ENCODE assay signal across 19 mouse cellular contexts in genomic region chr7:70412900-70413299, GRCm38 (mm10).
"Had no signal": no experiment of that assay in that cellular context is flagged by ENCODE, and none has a peak within 500 bp of the region (broad histone marks: within the 10 kb centered on the region; RNA-seq: fewer than 3 reads in every experiment).

No protein-coding gene starts in this region.

- H3K27ac ChIP-seq: liver, embryonic 12.5 days; liver, embryonic 14.5 days; midbrain, embryonic 10.5 days; midbrain, embryonic 13.5 days; neural tube, embryonic 13.5 days; neural tube, embryonic 15.5 days had no signal

- H3K4me2 ChIP-seq: liver, embryonic 12.5 days; lung, embryonic 14.5 days; midbrain, embryonic 13.5 days; neural tube, embryonic 13.5 days; neural tube, embryonic 15.5 days had no signal

- ATAC-seq: liver, embryonic 12.5 days; midbrain, embryonic 13.5 days; midbrain, embryonic 16.5 days had no signal

- H3K4me1 ChIP-seq: liver, embryonic 12.5 days; midbrain, embryonic 10.5 days; midbrain, embryonic 13.5 days; neural tube, embryonic 13.5 days; neural tube, embryonic 15.5 days had no signal

- DNase-seq: lung, embryonic 14.5 days; lung, postnatal 10 days; lung, postnatal 4 days; retina, postnatal 1 day; right cerebral cortex, adult 18-20 months; right cerebral cortex, postnatal 25 days; right cerebral cortex, postnatal 4 days; spleen, adult 18-20 months; thymus, adult 2 months; thymus, postnatal 25 days; thymus, postnatal 4 days had no signal

- H3K27me3 ChIP-seq: liver, embryonic 12.5 days; midbrain, embryonic 13.5 days; neural tube, embryonic 13.5 days; neural tube, embryonic 15.5 days had no signal

- H3K36me3 ChIP-seq: neural tube, embryonic 15.5 days had no signal

- H3K9me3 ChIP-seq: liver, embryonic 12.5 days; midbrain, embryonic 10.5 days; midbrain, embryonic 13.5 days; neural tube, embryonic 13.5 days; neural tube, embryonic 15.5 days had no signal

- H3K9ac ChIP-seq: liver, embryonic 12.5 days; liver, embryonic 14.5 days; lung, embryonic 14.5 days; midbrain, embryonic 13.5 days; neural tube, embryonic 13.5 days; neural tube, embryonic 15.5 days had no signal

- H3K4me3 ChIP-seq: liver, embryonic 12.5 days; midbrain, embryonic 10.5 days; midbrain, embryonic 13.5 days; myocyte; neural tube, embryonic 13.5 days; neural tube, embryonic 15.5 days had no signal
